Mouse (Mus musculus) lung, adult 2 months (tissue): ENCODE results near the gene Akirin2. TPM values are rescaled to one million over a fixed set of nuclear protein-coding genes. Genes with fewer than 3 reads are reported as not detected.
A peak's percentile ranks its signal among the peaks of the same experiment; 100 is the strongest.
"Not testable (repeated sequence)": the region's sequence is repeated elsewhere in the genome, so short reads cannot be mapped to it uniquely, and the experiment has no call there.

Experiments
- DNase-seq: peaks from one replicate; pipeline ENCODE4 v3.0.0; 2022
- H3K4me1 ChIP-seq: fragments of 200-500 bp; 2 replicates; pipeline ENCODE4 v1.6.1; 2011; ENCODE audit warnings: low read length; ENCODE audit not compliant: control insufficient read depth, insufficient read depth
- H3K4me3 ChIP-seq: fragments of 200-500 bp; replicated peaks from 2 replicates; pipeline ENCODE3; 2011; ENCODE audit warnings: low read depth, mild to moderate bottlenecking, control low read depth, low read length; ENCODE audit errors: extremely low read depth
- CTCF ChIP-seq: fragments of 200-500 bp; IDR thresholded peaks from 2 replicates; pipeline ENCODE4 v1.5.1; 2011; ENCODE audit warnings: mild to moderate bottlenecking, low read length, control low read depth; ENCODE audit not compliant: insufficient read depth
- POLR2A ChIP-seq: fragments of 200-500 bp; IDR thresholded peaks from 2 replicates; pipeline ENCODE4 v1.6.1; 2011; ENCODE audit warnings: low read depth, mild to moderate bottlenecking, control low read depth, low read length, borderline replicate concordance; ENCODE audit errors: extremely low read depth
- WGBS: fragments of 180-500 bp; shearing (Covaris S2); methylation state at CpG from one replicate; pipeline ENCODE4 v1.1.7; 2018; 5-methylcytosine and 5-hydroxymethylcytosine counted together
- polyA plus RNA-seq: library from polyadenylated mRNA; depleted of rRNA; stranded (reverse); fragments of >200 nt; gene quantifications from 2 replicates; pipeline ENCODE4 v1.2.3, GENCODE M21; 2012

Gene Akirin2
- polyA plus RNA-seq, 1 experiment = 26.0 TPM

- whole genome bisulfite sequencing = 1% methylated on average over 50 of the region's 50 CpGs
- H3K4me3 ChIP-seq = peak overlapping the region; percentile 99
These were observed 517 bp downstream of the Akirin2 start for GRCm38 (mm10) chr4:34551098-34551809.

GRCm38 (mm10) chr4:34551966-34552365 is 1.2 kb downstream of the Akirin2 start:
- peak overlapping the region; percentile 99 for H3K4me3 ChIP-seq

More at GRCm38 (mm10) chr4:34551098-34551809, 517 bp downstream of the Akirin2 start:
- peaks cover 14% of the 10 kb centered on the region for H3K4me1 ChIP-seq
- peak; percentile 52 for DNase-seq
- TF ChIP-seq POLR2A = no peak
- no peak for TF ChIP-seq CTCF

GRCm38 (mm10) chr4:34554596-34554995 is 3.9 kb downstream of the Akirin2 start:
- WGBS = 46% methylated on average over 1 of the region's 1 CpGs
- no peak for DNase-seq
- TF ChIP-seq POLR2A (no peak), CTCF (no peak)
- H3K4me3 ChIP-seq = no peak overlapping the region
- H3K4me1 ChIP-seq = peaks cover 25% of the 10 kb centered on the region

More at GRCm38 (mm10) chr4:34551966-34552365, 1.2 kb downstream of the Akirin2 start:
- H3K4me1 ChIP-seq = peaks cover 19% of the 10 kb centered on the region
- TF ChIP-seq CTCF (no peak), POLR2A (no peak)
- DNase-seq = no peak
- WGBS = 4% methylated on average over 3 of the region's 3 CpGs

- Histone ChIP-seq H3K4me3 (no peak overlapping the region), H3K4me1 (peaks cover 22% of the 10 kb centered on the region)
- TF ChIP-seq CTCF (no peak), POLR2A (no peak)
- WGBS = 74% methylated on average over 3 of the region's 3 CpGs
- no peak for DNase-seq
These were observed 4.9 kb downstream of the Akirin2 start for GRCm38 (mm10) chr4:34555604-34556003.

GRCm38 (mm10) chr4:34556183-34556582 is 5.4 kb downstream of the Akirin2 start:
- Histone ChIP-seq H3K4me1 (peaks cover 22% of the 10 kb centered on the region), H3K4me3 (no peak overlapping the region)
- no peak for DNase-seq
- TF ChIP-seq CTCF = no peak
- TF ChIP-seq POLR2A = no peak

- DNase-seq = no peak
- WGBS = 56% methylated on average over 4 of the region's 4 CpGs
- peak; percentile 50 for TF ChIP-seq CTCF
- no peak for TF ChIP-seq POLR2A
- no peak overlapping the region for H3K4me3 ChIP-seq
- H3K4me1 ChIP-seq = peaks cover 12% of the 10 kb centered on the region
These were observed 10.2 kb downstream of the Akirin2 start for GRCm38 (mm10) chr4:34560971-34561370.

- 80% methylated on average over 6 of the region's 6 CpGs for WGBS
- H3K4me3 ChIP-seq = no peak overlapping the region
- no peak for DNase-seq
- H3K4me1 ChIP-seq = no peaks in the 10 kb centered on the region; the same call in 1 of the 2 replicates
- TF ChIP-seq CTCF = no peak
- TF ChIP-seq POLR2A = no peak
These were observed 15.5 kb downstream of the Akirin2 start for GRCm38 (mm10) chr4:34566226-34566625.

GRCm38 (mm10) chr4:34572876-34573275 is 22.1 kb downstream of the Akirin2 start:
- TF ChIP-seq CTCF (no peak), POLR2A (no peak)
- no peaks in the 10 kb centered on the region for H3K4me1 ChIP-seq
- H3K4me3 ChIP-seq = no peak overlapping the region
- DNase-seq = no peak
- 56% methylated on average over 2 of the region's 2 CpGs for WGBS

- DNase-seq = no peak
- no peaks in the 10 kb centered on the region for H3K4me1 ChIP-seq
- TF ChIP-seq CTCF (no peak), POLR2A (no peak)
- 98% methylated on average over 2 of the region's 2 CpGs for WGBS
- H3K4me3 ChIP-seq = no peak overlapping the region
These were observed 26.3 kb downstream of the Akirin2 start for GRCm38 (mm10) chr4:34577028-34577427.

GRCm38 (mm10) chr4:34579215-34579614 is 28.5 kb downstream of the Akirin2 start:
- no peaks in the 10 kb centered on the region for H3K4me1 ChIP-seq
- DNase-seq = no peak
- no peak overlapping the region for H3K4me3 ChIP-seq
- TF ChIP-seq CTCF = no peak
- TF ChIP-seq POLR2A = no peak
- WGBS = 67% methylated on average over 1 of the region's 1 CpGs

- not testable (repeated sequence) for DNase-seq, H3K4me1 ChIP-seq, H3K4me3 ChIP-seq
- WGBS = 69% methylated on average over 1 of the region's 1 CpGs
These were observed 30.8 kb downstream of the Akirin2 start for GRCm38 (mm10) chr4:34581489-34581888.
